Mouse (Mus musculus) bone marrow macrophage, adult 2 months (primary cell): ENCODE measurements around the gene Mfap3l.

ENCODE experiments used
- CTCF ChIP-seq: IDR thresholded peaks from 2 replicates; pipeline ENCODE4 v1.5.1; 2012; ENCODE audit warnings: low read depth, mild to moderate bottlenecking, low read length, moderate library complexity
- POLR2A ChIP-seq: IDR thresholded peaks from 2 replicates; pipeline ENCODE4 v1.6.1; 2012; ENCODE audit warnings: mild to moderate bottlenecking, low read depth, low read length, borderline replicate concordance

GRCm38 (mm10) chr8:60622056-60622455 lies 10.6 kb upstream of the Mfap3l start:
- TF ChIP-seq CTCF (no peak), POLR2A (no peak)
